Mouse (Mus musculus) left cerebral cortex, postnatal 25 days (tissue): ENCODE data around the gene Hps6. TPM values are rescaled to one million over a fixed set of nuclear protein-coding genes. Genes with fewer than 3 reads are reported as not detected.

Experiments
- DNase-seq, 2 experiments: peaks; one replicate each; pipeline ENCODE4 v3.0.0; 2022; ENCODE audit warnings: low spot score in 2 of 2, mixed read lengths in 1 of 2
- intact Hi-C: fragments of 180-260 bp; cut with DNase I; formaldehyde crosslinking; loops from one replicate; pipeline ENCODE4 v1.15.1; 2025
- total RNA-seq, 2 experiments: library from RNA; stranded (reverse); gene quantifications; 2 replicates each; pipeline ENCODE4 v1.2.3; 2021

Gene Hps6
- total RNA-seq, 2 experiments from 2014 or later: 5.7 TPM

GRCm38 (mm10) chr19:46042476-46043011 lies 39.2 kb downstream of the Hps6 start:
- intact Hi-C loops: no loop called here
- peak; percentile 69 to 79 for DNase-seq

- no peak for DNase-seq
Measured at GRCm38 (mm10) chr19:46043380-46043779, 40.1 kb downstream of the Hps6 start.

GRCm38 (mm10) chr19:46044271-46044992 lies 41.1 kb downstream of the Hps6 start, which contains the start of gene Pprc1:
Pprc1 (plus strand) TSS chr19:46044886.
- DNase-seq: peak in 1 of 2 experiments; percentile 48
- intact Hi-C loops: no loop called here

More at GRCm38 (mm10) chr19:46043380-46043779, 40.1 kb downstream of the Hps6 start:
- intact Hi-C loops: no loop called here

- peak; percentile 86 to 90 for DNase-seq
- intact Hi-C loops: no loop called here
Measured at GRCm38 (mm10) chr19:46044993-46045695, 41.8 kb downstream of the Hps6 start, which contains the start of gene Ldb1. Ldb1 (minus strand) TSS chr19:46045214.

GRCm38 (mm10) chr19:46045696-46046311 lies 42.5 kb downstream of the Hps6 start:
- intact Hi-C loops: no loop called here

GRCm38 (mm10) chr19:46046621-46047025 lies 43.3 kb downstream of the Hps6 start:
- intact Hi-C loops: no loop called here
- no peak for DNase-seq

More at GRCm38 (mm10) chr19:46045696-46046311, 42.5 kb downstream of the Hps6 start:
- DNase-seq: peak in 1 of 2 experiments; percentile 74

GRCm38 (mm10) chr19:46047426-46047825 lies 44.1 kb downstream of the Hps6 start:
- intact Hi-C loops: no loop called here

GRCm38 (mm10) chr19:46049129-46049528 lies 45.8 kb downstream of the Hps6 start:
- no peak for DNase-seq
- intact Hi-C loops: no loop called here

More at GRCm38 (mm10) chr19:46047426-46047825, 44.1 kb downstream of the Hps6 start:
- DNase-seq: no peak

- DNase-seq: no peak
- intact Hi-C loops: no loop called here
Measured at GRCm38 (mm10) chr19:46050462-46050861, 47.2 kb downstream of the Hps6 start.

Other genes with a start within 250 kb of the Hps6 start
- gene Mgea5, start 219.7 kb upstream of the Hps6 start, total RNA-seq: 100 to 1,000 TPM; 159 to 160 TPM
- 100 to 1,000 TPM; 141 to 165 TPM for gene Kcnip2, start 187.4 kb upstream of the Hps6 start, total RNA-seq
- gene Armh3, start 5.0 kb upstream of the Hps6 start, total RNA-seq: 10 to 100 TPM; 19.7 to 19.8 TPM
- gene Pprc1, start 41.4 kb downstream of the Hps6 start, total RNA-seq: 10 to 100 TPM; 23.3 to 27.7 TPM
- gene Ldb1, start 41.7 kb downstream of the Hps6 start, total RNA-seq: 100 to 1,000 TPM; 104 to 105 TPM
- gene Nolc1, start 72.4 kb downstream of the Hps6 start, total RNA-seq: 10 to 100 TPM; 40.1 to 41.8 TPM
- not detected for gene Elovl3, start 128.4 kb downstream of the Hps6 start, total RNA-seq
- gene Pitx3, start 144.8 kb downstream of the Hps6 start, total RNA-seq: not detected
- 10 to 100 TPM; 87.4 to 98.2 TPM for gene Gbf1, start 149.0 kb downstream of the Hps6 start, total RNA-seq